Mouse (Mus musculus): Measurements from ENCODE around the gene Cst6.
"Not testable (repeated sequence)": the region's sequence is repeated elsewhere in the genome, so short reads cannot be mapped to it uniquely, and the experiment has no call there.

The Cst6 gene

GRCm38 (mm10) chr19:5349502-5349873 is at the start of gene Cst6:
TSS of gene Cst6 (minus strand) at chr19:5349574.
- not testable (repeated sequence) for DNase-seq

- DNase-seq: no peak
Observed at GRCm38 (mm10) chr19:5395371-5395770, 46.0 kb upstream of the Cst6 start.

DNA sequence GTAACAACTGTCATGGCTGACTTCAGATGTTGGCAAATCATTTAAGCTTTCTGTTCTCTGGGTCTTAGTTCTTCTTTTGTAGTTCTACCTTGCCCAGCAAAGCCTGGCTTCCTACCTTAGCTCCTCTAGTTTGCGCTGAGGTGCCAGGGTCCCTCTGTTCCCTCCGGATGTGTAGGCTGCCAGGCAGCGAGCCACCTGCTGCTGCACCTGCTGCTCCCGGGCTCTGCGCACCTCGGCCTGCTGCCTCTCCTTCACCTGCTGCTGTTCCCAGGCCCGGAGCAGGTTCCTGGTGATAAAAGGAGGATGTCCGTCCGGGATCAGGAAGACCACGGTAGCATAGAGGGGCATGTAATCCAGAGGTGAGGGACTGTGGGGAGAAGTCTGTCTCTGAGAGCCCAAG is 44.8 kb upstream of the Cst6 start:
- no peak for DNase-seq

DNA sequence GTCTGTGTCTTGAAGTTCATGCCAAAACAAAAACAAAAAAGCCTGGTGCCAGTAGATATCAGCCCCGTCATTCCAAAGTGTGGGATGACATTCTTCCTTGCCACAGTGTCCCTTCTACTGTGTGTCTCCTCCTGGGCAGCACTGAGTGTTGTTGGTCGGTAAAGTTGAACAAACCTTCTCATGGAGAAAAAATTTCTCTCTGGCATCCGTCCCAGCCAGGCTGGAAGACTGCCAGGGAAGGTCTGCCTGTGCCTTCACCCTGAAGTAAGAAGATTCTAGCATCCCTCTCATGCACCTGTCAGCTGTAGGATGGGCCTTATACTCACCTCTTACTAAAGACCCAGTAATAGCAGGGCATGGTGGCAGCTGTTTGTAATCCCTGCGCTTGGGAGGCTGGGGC is 43.5 kb upstream of the Cst6 start:
- DNase-seq: no peak

DNA sequence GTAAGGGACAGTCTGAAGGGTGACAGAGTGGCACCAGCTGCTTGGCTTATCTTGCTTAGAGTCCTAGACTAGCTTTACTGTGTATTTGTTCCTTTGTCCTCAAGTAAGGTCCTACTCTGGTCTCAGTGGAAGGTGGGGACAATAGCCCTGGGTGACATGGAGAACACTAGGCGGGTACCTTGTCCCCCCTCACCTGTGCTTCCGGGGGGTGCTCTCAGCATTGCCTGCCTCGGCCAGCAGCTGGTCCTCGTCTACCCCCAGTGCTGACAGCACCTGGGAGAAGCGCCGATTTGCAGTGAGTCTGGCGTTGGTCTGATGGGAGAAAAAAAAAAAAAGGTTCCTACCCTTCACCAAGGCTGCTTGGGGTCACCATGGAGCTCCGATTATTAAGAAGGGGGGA is 41.0 kb upstream of the Cst6 start:
- peak; percentile 58 for DNase-seq

DNA sequence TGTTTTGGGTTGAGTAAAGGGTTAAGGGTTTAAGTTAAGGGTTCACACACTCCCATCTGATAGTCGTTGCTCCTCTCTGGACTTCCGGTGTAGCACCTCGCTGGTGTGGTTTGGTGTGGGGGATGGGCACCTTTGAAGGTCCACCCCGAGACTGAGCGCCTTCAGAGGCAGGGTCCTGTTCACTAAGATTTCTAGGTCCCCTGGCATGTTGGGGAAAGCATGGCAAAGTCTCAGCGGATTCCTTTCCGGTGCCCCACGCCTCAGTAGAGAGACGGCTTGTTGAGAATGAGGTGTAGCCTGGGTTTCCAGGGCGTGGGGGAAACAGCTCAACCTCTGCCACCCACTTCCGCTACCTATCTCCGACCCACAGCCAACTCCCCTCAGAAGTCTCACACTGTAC is 40.3 kb upstream of the Cst6 start:
- peak; percentile 85 for DNase-seq

DNA sequence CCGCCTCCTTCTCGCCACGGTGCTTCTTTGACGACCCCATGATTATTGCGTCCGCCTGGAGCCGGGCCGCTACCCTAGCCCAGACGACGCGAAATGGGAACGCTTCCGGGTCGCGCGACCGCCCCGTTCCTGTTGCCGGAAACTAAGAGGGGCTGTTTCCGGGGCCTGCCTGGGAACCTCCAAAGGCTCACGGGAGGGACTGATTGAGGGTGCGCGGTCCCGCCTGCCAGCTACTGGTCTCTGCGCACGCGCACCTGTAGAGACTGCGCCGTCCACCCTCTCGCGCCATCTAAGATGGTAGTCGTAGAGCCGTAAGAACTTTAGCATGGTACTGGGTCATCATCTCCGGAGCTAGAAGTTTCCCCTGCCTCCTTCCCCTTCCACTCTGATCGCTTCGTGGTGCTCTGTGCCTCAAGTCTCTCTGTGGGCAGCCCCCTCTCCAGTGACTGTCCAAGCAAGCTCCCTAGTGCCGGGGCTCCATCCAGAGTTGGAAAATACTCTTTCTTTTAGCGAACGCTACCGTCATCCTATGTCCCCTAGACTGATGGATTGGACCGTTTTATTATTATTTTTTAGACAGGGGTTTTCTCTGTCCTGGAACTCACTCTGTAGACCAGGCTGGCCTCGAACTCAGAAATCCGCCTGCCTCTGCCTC is 39.3 kb upstream of the Cst6 start, which contains the start of gene Sart1:
TSS of gene Sart1 (minus strand) at position 116 of the 655 bp plus-strand sequence.
- peak; percentile 95 for DNase-seq

- no peak for DNase-seq
Observed at GRCm38 (mm10) chr19:5388011-5388441, 38.7 kb upstream of the Cst6 start.

GRCm38 (mm10) chr19:5384715-5385114 is 35.3 kb upstream of the Cst6 start:
- no peak for DNase-seq

GRCm38 (mm10) chr19:5383326-5383725 is 34.0 kb upstream of the Cst6 start:
- no peak for DNase-seq

DNA sequence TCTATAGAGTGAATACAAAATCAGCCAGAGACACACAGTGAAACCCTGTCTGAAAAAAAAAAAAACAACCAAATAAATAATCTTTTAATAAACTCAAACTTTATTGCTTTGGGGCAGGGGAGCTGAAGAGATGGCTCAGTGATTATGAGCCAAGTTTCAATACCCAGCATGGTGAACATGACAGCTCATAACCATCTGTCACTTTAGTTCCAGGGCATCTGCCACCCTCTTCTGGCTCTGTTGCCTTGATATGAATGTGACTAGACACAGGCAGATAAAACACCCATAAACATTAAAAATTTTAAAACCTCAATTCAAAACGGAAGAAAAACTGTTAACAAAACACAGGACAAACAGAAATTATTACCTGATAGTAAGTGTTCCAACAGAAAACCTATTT is 28.1 kb upstream of the Cst6 start:
- DNase-seq: no peak

DNA sequence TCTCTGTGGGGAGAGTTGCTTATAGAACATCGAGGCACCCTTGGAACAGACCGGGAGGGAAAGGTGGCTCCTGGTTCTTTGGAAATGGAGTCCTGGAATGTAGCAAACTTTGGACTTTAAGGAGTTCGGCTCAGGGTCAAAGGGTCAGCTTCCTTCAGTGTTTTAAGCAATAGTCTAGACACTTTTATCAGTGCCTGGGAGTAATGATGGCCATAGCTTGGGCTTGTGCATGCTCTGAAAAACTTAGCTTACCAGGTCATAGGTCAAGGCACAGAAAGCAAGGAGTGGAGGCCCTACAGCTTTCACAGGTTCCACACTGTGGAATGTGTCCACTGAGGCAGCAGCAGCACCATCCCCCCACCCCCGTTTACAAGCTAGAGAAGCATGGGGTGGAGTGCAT is 25.4 kb upstream of the Cst6 start:
- no peak for DNase-seq

- no peak for DNase-seq
Observed at GRCm38 (mm10) chr19:5374177-5374576, 24.8 kb upstream of the Cst6 start.

- no peak for DNase-seq
Observed at GRCm38 (mm10) chr19:5372724-5373123, 23.4 kb upstream of the Cst6 start.

GRCm38 (mm10) chr19:5370932-5371331 is 21.6 kb upstream of the Cst6 start:
- DNase-seq: no peak

DNA sequence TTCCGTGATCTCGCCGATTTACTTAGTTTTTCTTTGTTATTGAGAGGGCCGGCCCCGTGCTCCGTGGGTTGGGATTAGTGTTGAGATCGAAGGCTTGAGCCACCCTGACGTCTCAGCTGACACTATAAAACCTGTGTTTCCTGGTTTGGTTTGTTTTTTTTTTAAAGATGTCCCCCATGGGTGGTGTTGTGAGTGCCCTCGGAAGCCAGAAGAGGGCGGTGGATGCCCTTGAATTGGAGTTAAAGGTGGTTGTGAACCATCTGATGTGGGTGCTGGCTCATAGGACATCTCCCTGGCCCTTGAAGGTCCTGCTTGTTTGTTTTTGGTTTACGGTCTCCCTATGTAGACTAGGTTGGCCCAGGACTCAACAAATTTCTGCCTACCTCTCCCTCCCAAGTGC is 18.1 kb upstream of the Cst6 start:
- DNase-seq: no peak

DNA sequence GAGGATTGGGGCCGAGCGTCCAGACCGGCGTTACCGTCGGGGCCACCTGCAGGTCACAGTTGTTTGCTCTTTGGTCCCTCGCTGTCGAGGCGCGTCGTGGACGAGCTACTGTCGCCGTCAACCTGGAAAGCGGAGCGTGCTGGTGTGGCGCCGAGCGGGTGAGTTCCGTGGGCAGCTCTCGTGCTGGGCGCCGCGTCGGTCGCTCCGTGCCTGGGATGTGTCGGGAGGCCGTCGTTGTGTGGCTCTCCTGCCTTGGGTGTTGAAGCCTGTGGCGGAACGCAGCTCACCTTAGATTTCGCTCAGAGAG is 17.6 kb upstream of the Cst6 start, which contains the start of gene Banf1:
TSS of gene Banf1 (minus strand) at position 116 of the 307 bp plus-strand sequence.
- DNase-seq: no peak

DNA sequence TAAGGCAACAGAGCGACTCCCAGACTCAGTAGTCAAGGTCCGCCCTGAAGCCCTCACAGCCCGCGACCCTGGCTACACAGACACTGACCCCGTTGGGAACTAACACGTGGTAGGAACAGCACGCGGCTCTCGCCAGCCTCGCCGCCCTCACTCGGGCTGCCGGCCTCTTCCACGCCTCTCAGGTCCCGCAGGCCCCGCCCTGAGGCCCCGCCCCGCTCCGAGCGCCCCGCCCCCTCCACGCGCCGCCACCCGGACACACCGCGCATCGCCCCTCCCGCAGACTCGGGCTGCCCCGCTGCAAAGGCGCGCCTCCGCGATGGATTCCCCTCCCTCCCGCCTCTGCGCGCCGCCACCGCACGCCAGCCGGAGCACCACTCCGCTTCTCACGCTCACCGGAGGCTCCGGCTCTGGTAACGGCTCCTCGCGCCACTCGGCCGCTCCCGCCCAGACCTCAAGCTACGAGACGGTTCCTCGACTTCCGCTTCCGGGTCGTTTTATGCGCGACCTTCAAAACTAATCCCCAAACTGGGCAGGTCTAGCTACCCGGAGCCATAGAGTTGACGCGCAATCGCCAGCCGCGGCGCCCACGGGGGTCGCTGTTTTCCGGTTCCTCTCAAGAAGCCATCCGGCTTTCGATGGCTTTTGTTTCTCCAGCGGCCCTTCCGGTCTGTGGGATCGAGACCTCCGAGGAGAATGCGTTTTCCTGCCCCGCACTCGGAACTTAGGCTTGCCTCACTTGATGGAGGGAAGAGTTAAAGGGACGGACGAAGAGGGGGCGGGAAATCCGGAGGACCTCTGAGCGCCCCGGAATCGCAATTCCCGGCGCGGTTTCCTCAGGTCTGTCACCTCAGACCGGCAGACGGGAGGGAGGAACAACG is 17.0 kb upstream of the Cst6 start, which contains the start of gene Eif1ad:
TSS of gene Eif1ad (plus strand) at position 567 of the 878 bp plus-strand sequence.
- DNase-seq: peak; percentile 93

- peak; percentile 18 for DNase-seq
Observed at GRCm38 (mm10) chr19:5365751-5366150, 16.4 kb upstream of the Cst6 start.

DNA sequence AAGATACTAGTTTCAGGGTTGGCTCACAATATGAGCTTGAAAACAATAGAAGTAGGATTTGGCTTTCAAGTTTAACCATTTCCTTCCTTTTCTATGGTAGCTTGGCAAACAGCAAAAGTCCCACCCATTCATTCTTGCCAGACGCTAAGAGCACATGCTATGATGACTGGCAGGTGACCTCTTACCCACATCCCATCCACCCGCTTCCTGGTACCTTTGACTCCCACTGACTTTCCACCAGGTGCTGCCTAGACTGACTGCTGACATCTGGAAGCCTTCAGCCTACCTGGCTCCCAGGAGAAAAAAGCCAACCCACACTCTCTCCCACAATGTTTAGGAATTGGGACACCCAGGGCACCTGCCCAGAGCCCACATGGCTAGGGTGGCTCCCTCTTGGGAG is 14.8 kb upstream of the Cst6 start:
- no peak for DNase-seq

DNA sequence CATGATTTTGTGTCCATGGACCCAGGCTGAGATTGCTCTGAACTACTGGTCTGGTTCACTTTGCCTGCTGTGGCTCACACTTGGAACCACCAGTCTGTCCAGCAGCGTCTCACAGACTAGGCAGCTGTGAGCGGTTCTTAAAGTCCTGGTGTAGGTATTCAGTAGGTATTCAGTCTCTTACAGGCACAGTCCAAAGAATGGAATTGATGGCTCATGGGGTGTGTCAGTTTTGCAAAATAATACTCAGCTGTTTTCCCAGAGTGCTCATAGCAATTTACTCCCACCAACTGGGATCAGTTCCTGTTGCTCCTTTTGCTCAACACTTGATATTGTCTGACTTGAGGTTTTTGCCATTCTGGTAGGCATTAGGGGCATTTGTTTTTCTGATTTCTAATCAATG is 12.8 kb upstream of the Cst6 start:
- DNase-seq: no peak

- DNase-seq: no peak
Observed at GRCm38 (mm10) chr19:5356080-5356479, 6.7 kb upstream of the Cst6 start.

- DNase-seq: no peak
Observed at GRCm38 (mm10) chr19:5353609-5354008, 4.2 kb upstream of the Cst6 start.

Data from thymus, postnatal 14 days (tissue).